Mouse (Mus musculus): Measurements from ENCODE around the gene Fgr. TPM values are rescaled to one million over a fixed set of nuclear protein-coding genes. Genes with fewer than 3 reads are reported as not detected.

Gene Fgr
- polyA plus RNA-seq, 1 experiment from 2014 or later, result 0.21 TPM

DNA sequence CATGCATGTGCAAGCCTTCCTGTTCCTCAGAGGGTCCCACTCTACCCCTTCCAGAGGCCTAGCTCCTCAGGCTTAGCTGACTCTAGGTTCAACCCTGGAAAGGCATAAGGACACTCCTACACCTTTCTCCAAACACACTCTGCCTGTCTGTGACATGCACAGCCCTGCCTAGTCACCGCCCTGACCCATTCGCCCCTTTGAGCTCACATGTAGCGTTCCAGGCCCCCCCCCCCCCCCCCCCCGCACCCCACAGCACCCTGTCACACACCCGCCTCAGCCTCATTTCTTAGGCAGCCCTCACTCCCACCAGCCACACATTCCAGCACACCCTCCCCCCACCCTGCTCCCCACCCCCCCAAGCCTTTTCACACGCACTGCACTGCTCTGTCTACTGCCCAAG lies 46.8 kb downstream of the Fgr start:
- peaks cover 98% of the 10 kb centered on the region for H3K4me1 ChIP-seq
- H3K9ac ChIP-seq, result peak overlapping the region; percentile 69
- H3K4me3 ChIP-seq, result no peak overlapping the region
- H3K27me3 ChIP-seq (replicated peaks), result no peaks in the 10 kb centered on the region
- peaks cover 20% of the 10 kb centered on the region; the same call in 1 of the 2 replicates for H3K36me3 ChIP-seq
- WGBS, result 47% methylated on average over 4 of the region's 6 CpGs
- ATAC-seq (ENCODE audit: extremely low read depth, insufficient number of reproducible peaks, low FRiP score, low TSS enrichment), result no peak
- H3K4me2 ChIP-seq, result peak overlapping the region; percentile 16; the same call in 1 of the 2 replicates
- no peaks in the 10 kb centered on the region for H3K9me3 ChIP-seq
- H3K27ac ChIP-seq (replicated peaks), result peak overlapping the region; percentile 65

DNA sequence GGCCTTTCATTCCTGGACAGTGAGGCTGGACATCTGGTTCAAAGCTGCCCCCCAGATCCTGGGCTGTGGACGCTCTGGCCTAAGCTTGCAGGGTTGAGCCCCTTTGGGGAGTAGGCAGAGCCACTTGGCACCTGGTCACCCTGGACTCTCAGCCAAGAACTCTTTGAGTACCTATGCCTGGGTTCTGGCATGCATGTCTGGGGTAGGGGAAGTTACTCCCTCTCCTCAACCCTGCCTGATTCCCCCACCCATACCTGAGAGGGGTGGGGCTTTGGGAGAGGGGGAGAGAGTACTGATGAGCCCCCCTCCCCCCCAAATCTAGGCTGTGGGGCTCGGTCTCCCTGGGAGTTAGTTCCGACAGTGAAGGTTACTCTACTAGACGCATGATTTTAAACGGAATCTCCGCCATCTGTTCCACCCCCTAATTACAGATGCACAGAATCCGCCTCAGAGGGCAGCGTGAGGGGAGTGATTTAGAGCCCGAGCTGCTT lies 47.3 kb downstream of the Fgr start:
- no peak for ATAC-seq (ENCODE audit: extremely low read depth, insufficient number of reproducible peaks, low FRiP score, low TSS enrichment)
- no peaks in the 10 kb centered on the region for H3K27me3 ChIP-seq (replicated peaks)
- H3K27ac ChIP-seq (replicated peaks), result peak overlapping the region; percentile 62
- WGBS, result 36% methylated on average over 9 of the region's 9 CpGs
- peak overlapping the region; percentile 69 for H3K9ac ChIP-seq
- peaks cover 98% of the 10 kb centered on the region for H3K4me1 ChIP-seq
- H3K4me3 ChIP-seq, result no peak overlapping the region
- peak overlapping the region; percentile 16 for H3K4me2 ChIP-seq
- peaks cover 24% of the 10 kb centered on the region for H3K36me3 ChIP-seq
- no peaks in the 10 kb centered on the region for H3K9me3 ChIP-seq

DNA sequence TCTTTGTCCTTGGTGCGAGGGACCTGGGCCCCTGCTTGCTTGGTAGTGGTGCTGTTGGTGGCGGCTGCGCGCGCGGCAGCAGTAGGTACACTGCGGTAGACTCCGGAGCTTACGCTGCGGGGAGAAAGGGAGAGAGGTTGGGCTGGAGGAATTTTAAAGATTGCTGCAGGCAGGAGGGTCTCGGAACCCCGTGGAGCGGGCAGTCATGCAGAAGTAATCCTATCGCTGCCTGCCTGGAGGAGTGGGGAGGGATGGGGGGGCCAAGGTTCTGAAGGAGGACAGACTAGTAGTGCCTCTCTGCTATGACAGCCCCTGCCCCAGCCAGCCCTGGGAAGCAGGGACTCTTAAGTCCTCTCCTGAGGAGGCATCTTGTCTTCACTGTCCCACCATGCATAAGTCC lies 48.3 kb downstream of the Fgr start:
- 0 out of 2 replicates have a peak overlapping the region, but pooled peaks have one; percentile 6 for H3K27ac ChIP-seq (replicated peaks)

DNA sequence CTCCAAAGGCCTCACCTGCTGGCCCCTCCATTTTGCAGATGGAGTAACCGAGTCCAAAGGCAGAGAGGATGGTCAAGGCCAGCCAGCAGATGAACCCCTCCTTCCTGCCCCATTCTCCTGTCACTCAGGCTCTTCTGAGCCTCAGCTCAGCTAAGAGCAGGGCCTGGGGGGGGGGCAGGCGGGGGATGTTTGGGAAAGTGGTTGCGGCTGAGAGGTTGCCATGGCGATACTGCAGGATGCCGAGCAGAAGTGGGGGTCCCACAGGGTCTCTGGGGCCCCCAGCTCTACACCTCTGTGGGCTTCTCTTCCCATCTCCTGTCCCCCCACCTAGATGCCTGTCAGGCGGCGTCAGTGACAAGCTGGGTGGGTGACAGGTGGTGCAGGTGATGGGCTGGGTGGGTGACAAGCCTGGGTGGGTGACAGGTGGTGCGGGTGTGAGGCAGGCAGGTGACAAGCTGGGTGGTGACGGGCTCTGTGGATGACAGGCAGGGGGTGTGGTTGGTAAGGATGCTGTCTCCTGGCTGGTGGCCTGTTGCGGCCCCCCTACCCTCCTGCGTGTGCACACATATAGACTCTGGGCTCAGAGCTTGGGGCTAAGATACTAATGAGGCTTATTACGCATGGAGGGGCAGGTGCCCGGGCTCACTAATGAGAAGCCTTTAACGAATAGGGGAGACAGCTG lies 49.2 kb downstream of the Fgr start:
- no peaks in the 10 kb centered on the region for H3K9me3 ChIP-seq
- 0 out of 2 replicates have a peak overlapping the region, but pooled peaks have one; percentile 89 for H3K27ac ChIP-seq (replicated peaks)
- H3K4me3 ChIP-seq, result no peak overlapping the region
- peaks cover 98% of the 10 kb centered on the region for H3K4me1 ChIP-seq
- H3K36me3 ChIP-seq, result peaks cover 29% of the 10 kb centered on the region
- no peaks in the 10 kb centered on the region for H3K27me3 ChIP-seq (replicated peaks)
- 75% methylated on average over 14 of the region's 14 CpGs for WGBS
- no peak for ATAC-seq (ENCODE audit: extremely low read depth, insufficient number of reproducible peaks, low FRiP score, low TSS enrichment)
- H3K4me2 ChIP-seq, result no peak overlapping the region
- H3K9ac ChIP-seq, result no peak overlapping the region; the same call in 1 of the 2 replicates

More for the DNA sequence above, 48.3 kb downstream of the Fgr start:
- Histone ChIP-seq H3K4me2 (peak overlapping the region; percentile 7), H3K4me3 (no peak overlapping the region), H3K4me1 (peaks cover 98% of the 10 kb centered on the region), H3K27me3 (replicated peaks) (no peaks in the 10 kb centered on the region), H3K36me3 (peaks cover 28% of the 10 kb centered on the region), H3K9me3 (no peaks in the 10 kb centered on the region), H3K9ac (peak overlapping the region; percentile 69)
- WGBS, result 39% methylated on average over 14 of the region's 14 CpGs
- no peak for ATAC-seq (ENCODE audit: extremely low read depth, insufficient number of reproducible peaks, low FRiP score, low TSS enrichment)

DNA sequence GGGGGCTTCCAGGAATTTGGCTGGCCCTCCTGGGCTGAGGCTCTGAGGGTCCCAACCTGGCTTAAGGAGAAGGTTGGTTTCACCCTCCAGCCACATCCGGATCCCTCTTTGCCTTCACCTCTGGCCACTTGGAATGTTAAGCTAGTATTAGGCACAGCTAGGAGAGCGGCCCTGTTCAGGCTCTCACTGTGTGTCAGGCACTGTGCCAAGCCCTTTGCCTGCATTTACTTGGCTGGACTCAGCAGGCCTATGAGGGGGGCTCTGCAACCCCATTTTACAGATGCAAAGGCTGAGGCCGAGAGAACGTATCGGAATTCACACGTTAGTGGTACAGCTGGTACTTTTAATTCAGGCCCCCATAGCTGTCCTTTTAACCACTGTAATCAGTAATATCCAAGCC lies 49.7 kb downstream of the Fgr start:
- ATAC-seq (ENCODE audit: extremely low read depth, insufficient number of reproducible peaks, low FRiP score, low TSS enrichment), result no peak
- no peak overlapping the region; the same call in 1 of the 2 replicates for H3K9ac ChIP-seq
- no peaks in the 10 kb centered on the region for H3K9me3 ChIP-seq
- H3K27ac ChIP-seq (replicated peaks), result peak overlapping the region; percentile 89; the same call in 1 of the 2 replicates
- no peaks in the 10 kb centered on the region for H3K27me3 ChIP-seq (replicated peaks)
- H3K36me3 ChIP-seq, result peaks cover 26% of the 10 kb centered on the region
- 74% methylated on average over 6 of the region's 6 CpGs for WGBS
- H3K4me3 ChIP-seq, result no peak overlapping the region
- no peak overlapping the region for H3K4me2 ChIP-seq
- H3K4me1 ChIP-seq, result peaks cover 98% of the 10 kb centered on the region

DNA sequence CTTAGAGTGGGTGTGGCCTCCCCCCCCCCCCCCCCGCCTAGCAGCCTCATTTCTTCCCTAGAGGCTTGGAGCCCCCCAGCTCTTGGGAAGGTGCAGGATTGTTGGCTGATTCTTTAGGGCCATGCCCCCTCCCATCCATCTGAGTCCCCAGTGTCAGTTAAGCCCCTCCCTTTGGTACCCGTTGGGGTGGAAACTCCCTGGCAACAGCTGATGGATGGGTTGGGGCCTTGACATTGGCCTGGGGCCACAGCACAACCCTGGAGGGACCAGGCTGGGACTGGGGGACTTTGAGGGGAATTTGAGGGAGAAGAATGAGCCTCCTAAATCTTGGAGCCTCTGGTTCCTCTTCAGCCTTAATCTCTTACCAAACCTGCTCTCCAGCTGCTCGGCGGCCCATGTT lies 50.5 kb downstream of the Fgr start:
- Histone ChIP-seq H3K9ac (peak overlapping the region; percentile 68), H3K36me3 (peaks cover 24% of the 10 kb centered on the region), H3K9me3 (no peaks in the 10 kb centered on the region), H3K27ac (replicated peaks) (peak overlapping the region; percentile 89), H3K4me2 (peak overlapping the region; percentile 48), H3K4me3 (no peak overlapping the region), H3K27me3 (replicated peaks) (no peaks in the 10 kb centered on the region), H3K4me1 (peaks cover 100% of the 10 kb centered on the region)
- ATAC-seq (ENCODE audit: extremely low read depth, insufficient number of reproducible peaks, low FRiP score, low TSS enrichment), result no peak
- 26% methylated on average over 4 of the region's 4 CpGs for WGBS

DNA sequence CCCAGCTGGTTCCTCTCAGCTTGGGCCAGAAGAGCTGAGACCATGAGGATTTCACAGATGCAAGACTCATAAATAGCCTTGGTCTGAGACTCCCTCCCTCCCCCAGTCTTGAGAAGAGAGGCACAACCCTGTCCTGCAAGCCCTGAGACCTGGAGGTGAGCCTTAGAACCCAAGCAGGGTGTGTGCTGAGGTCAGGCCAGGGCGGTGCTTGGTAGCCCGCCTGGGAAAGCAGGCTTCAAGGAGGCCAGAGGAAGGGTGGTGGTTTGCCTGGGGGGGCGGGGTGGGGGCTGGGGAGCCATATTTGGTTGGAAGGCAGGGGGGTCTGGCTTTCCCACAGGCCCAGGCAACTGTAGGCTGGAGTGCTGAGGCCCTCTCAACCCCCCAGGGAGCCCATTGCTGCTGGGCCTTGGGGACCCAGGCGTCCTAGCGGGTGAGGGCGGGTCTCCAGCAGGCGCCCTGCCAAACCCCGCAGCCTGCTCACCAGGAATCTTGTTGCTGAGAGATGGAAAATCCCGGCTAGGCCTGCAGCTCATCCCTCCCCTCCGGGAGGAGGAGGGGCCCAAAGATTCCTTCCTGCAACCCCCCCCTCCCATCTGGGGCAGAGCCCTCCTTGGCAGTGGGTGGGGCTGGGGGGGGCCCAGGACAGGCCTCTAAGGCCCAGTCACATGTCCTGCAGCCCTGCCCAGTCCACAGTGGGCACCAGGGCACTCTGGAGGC lies 51.2 kb downstream of the Fgr start:
- Histone ChIP-seq H3K27ac (replicated peaks) (peak overlapping the region; percentile 89), H3K4me3 (no peak overlapping the region), H3K27me3 (replicated peaks) (no peaks in the 10 kb centered on the region), H3K9me3 (no peaks in the 10 kb centered on the region), H3K4me1 (peaks cover 100% of the 10 kb centered on the region), H3K36me3 (peaks cover 23% of the 10 kb centered on the region), H3K4me2 (peak overlapping the region; percentile 48), H3K9ac (peak overlapping the region; percentile 68)
- ATAC-seq (ENCODE audit: extremely low read depth, insufficient number of reproducible peaks, low FRiP score, low TSS enrichment), result peak; percentile 20; the same call in 1 of the 2 replicates
- WGBS, result 16% methylated on average over 10 of the region's 10 CpGs

DNA sequence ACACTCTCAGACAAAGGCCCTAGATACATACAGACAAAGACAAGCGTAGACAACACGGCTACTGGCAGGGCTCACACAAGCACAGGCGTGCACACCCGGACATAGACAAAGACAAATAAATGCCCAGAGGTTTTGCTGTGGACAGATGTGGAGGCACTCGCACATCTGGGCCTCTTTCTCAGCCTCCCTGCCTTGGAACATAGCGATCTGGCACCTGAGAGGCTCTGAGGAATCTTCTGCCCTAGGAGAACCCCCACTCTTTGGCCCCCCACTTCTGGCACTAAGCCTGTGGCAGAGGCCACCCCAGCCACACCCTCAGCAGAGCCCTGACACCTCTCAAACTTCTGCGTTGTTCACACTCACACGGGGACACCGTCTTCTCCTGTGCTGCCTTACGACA lies 52.4 kb downstream of the Fgr start:
- Histone ChIP-seq H3K27ac (replicated peaks) (peak overlapping the region; percentile 89), H3K36me3 (peaks cover 23% of the 10 kb centered on the region), H3K4me3 (no peak overlapping the region), H3K4me2 (no peak overlapping the region), H3K9me3 (no peaks in the 10 kb centered on the region), H3K9ac (peak overlapping the region; percentile 68), H3K27me3 (replicated peaks) (no peaks in the 10 kb centered on the region), H3K4me1 (peaks cover 93% of the 10 kb centered on the region)
- no peak for ATAC-seq (ENCODE audit: extremely low read depth, insufficient number of reproducible peaks, low FRiP score, low TSS enrichment)
- WGBS, result 71% methylated on average over 10 of the region's 10 CpGs

DNA sequence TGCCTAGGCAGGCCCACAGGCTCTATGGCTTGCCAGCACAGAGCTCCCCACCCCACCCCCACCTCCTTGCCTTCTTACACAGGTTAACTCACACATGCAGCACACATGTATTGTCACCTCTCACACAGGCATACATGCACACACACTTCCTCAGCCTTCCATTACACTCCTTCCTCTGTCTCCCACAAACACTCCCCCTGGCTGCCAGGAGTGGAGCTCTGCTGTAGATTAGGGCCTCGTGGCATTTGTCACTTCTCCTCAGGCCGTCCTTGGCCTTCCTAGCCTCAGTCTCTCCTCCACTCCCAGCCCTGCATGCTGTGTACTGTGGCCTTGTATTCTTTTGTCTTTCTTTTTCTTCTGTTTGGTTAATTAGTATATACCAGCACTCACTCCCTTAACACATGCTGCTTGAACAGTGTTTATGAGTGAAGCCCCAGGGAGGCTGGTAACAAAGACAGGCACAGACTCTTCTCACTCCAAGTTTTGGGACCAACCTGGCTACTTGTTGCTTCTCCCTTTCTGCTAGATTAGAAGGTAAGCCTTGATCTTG lies 53.0 kb downstream of the Fgr start:
- H3K4me1 ChIP-seq, result peaks cover 87% of the 10 kb centered on the region
- peak overlapping the region; percentile 68 for H3K9ac ChIP-seq

DNA sequence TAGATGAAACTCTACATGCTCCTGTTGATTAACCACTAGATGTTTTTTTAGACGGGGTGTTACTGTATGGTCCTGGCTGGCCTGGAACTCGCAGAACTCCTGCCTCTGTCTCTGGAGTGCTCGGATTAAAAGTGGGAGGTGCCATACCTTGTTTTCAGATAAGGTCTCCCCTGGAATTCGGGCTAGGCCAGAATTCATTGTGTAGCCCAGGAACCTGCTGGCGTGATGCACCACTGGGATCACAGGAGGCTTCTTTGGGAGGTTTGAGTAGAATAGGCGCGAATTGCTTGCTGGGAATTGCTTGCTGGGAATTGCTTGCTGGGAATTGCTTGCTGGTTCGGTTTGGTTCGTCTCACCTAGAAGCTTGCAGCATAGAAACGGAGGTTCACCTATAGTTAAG lies 53.8 kb downstream of the Fgr start:
- Histone ChIP-seq H3K9me3 (no peaks in the 10 kb centered on the region), H3K9ac (peak overlapping the region; percentile 68; the same call in 1 of the 2 replicates), H3K4me1 (peaks cover 78% of the 10 kb centered on the region), H3K27ac (replicated peaks) (peak overlapping the region; percentile 89; the same call in 1 of the 2 replicates), H3K4me2 (no peak overlapping the region), H3K4me3 (no peak overlapping the region), H3K27me3 (replicated peaks) (no peaks in the 10 kb centered on the region), H3K36me3 (peaks cover 33% of the 10 kb centered on the region)
- ATAC-seq (ENCODE audit: extremely low read depth, insufficient number of reproducible peaks, low FRiP score, low TSS enrichment), result no peak
- 50% methylated on average over 10 of the region's 10 CpGs for WGBS

More for the DNA sequence above, 53.0 kb downstream of the Fgr start:
- Histone ChIP-seq H3K27me3 (replicated peaks) (no peaks in the 10 kb centered on the region), H3K36me3 (peaks cover 29% of the 10 kb centered on the region), H3K4me2 (no peak overlapping the region), H3K4me3 (no peak overlapping the region), H3K9me3 (no peaks in the 10 kb centered on the region), H3K27ac (replicated peaks) (peak overlapping the region; percentile 89)
- ATAC-seq (ENCODE audit: extremely low read depth, insufficient number of reproducible peaks, low FRiP score, low TSS enrichment), result no peak
- 10% methylated on average over 2 of the region's 2 CpGs for WGBS

DNA sequence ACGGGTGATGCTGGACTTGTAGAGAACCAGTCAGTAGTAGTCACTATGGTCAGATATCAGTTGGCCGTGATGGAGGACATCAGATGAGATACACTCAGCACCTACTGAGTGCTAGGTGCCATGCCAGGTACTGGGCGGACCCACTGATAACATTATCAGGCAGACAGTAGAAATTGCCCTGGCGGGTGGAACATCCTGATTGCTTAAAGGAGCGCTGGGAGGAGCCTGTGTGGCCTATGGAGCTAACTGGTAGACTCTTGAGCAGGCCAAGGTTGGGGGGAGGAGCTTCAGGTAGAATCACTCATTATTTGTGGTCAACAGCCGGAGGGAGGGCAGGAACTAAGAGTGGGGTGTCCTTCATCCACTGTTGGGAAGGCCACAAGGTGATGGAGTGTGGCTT lies 54.3 kb downstream of the Fgr start:
- H3K4me1 ChIP-seq, result peaks cover 74% of the 10 kb centered on the region
- no peak overlapping the region for H3K27ac ChIP-seq (replicated peaks)
- H3K27me3 ChIP-seq (replicated peaks), result no peaks in the 10 kb centered on the region
- no peaks in the 10 kb centered on the region for H3K9me3 ChIP-seq
- 0 out of 2 replicates have a peak overlapping the region, but pooled peaks have one; percentile 19 for H3K9ac ChIP-seq
- WGBS, result 64% methylated on average over 6 of the region's 6 CpGs
- no peak overlapping the region for H3K4me3 ChIP-seq
- no peak overlapping the region for H3K4me2 ChIP-seq
- peaks cover 33% of the 10 kb centered on the region for H3K36me3 ChIP-seq
- ATAC-seq (ENCODE audit: extremely low read depth, insufficient number of reproducible peaks, low FRiP score, low TSS enrichment), result no peak

All from heart, embryonic 13.5 days (tissue).